Mouse (Mus musculus) kidney, embryonic 15.5 days (tissue): Measurements from ENCODE around the gene Gtpbp4. TPM values are rescaled to one million over a fixed set of nuclear protein-coding genes. Genes with fewer than 3 reads are reported as not detected.
"Not testable (repeated sequence)": the region's sequence is repeated elsewhere in the genome, so short reads cannot be mapped to it uniquely, and the experiment has no call there.

ENCODE experiments used
- ATAC-seq: fragments of 200-750 bp; cut with Nextera tagmentation; replicated peaks from 2 replicates; pipeline ENCODE4 v1.8.0; 2017; ENCODE audit warnings: moderate TSS enrichment; ENCODE audit not compliant: low FRiP score
- H3K27ac ChIP-seq: fragments of 300-500 bp; sonication (generic); 2 replicates; pipeline ENCODE4 v1.5.1; 2015; ENCODE audit warnings: mild to moderate bottlenecking, inconsistent platforms
- H3K27me3 ChIP-seq: fragments of 300-500 bp; sonication (generic); 2 replicates; pipeline ENCODE4 v1.6.1; 2015; ENCODE audit warnings: inconsistent platforms
- H3K36me3 ChIP-seq: fragments of 300-500 bp; sonication (generic); 2 replicates; pipeline ENCODE4 v1.6.1; 2015; ENCODE audit warnings: inconsistent platforms
- H3K4me1 ChIP-seq: fragments of 300-500 bp; sonication (generic); 2 replicates; pipeline ENCODE4 v1.6.1; 2015; ENCODE audit warnings: inconsistent platforms
- H3K4me2 ChIP-seq: fragments of 300-500 bp; sonication (generic); 2 replicates; pipeline ENCODE4 v1.6.1; 2015; ENCODE audit warnings: moderate library complexity, mild to moderate bottlenecking, inconsistent platforms
- H3K4me3 ChIP-seq: fragments of 300-500 bp; sonication (generic); replicated peaks from 2 replicates; pipeline ENCODE4 v1.5.1; 2015; ENCODE audit warnings: mild to moderate bottlenecking, inconsistent platforms
- H3K9ac ChIP-seq: fragments of 300-500 bp; sonication (generic); 2 replicates; pipeline ENCODE4 v1.6.1; 2015; ENCODE audit warnings: mild to moderate bottlenecking, inconsistent platforms
- H3K9me3 ChIP-seq: fragments of 300-500 bp; sonication (generic); replicated peaks from 2 replicates; pipeline ENCODE4 v1.6.1; 2016; ENCODE audit warnings: inconsistent platforms
- WGBS: fragments of 180-500 bp; shearing (Covaris S2); methylation state at CpG from one replicate; pipeline ENCODE4 v1.1.7; 2015; ENCODE audit warnings: mixed read lengths; 5-methylcytosine and 5-hydroxymethylcytosine counted together
- polyA plus RNA-seq: library from polyadenylated mRNA; unstranded; fragments of >200 nt; fragmentation: Nextera tagmentation; extraction: Ambion mirVana; gene quantifications from 2 replicates; pipeline ENCODE4 v1.2.1, GENCODE M21; 2015

Gene Gtpbp4
- polyA plus RNA-seq, 1 experiment from 2014 or later: 80.9 TPM

GRCm38 (mm10) chr13:9014431-9014830 is 18.5 kb upstream of the Gtpbp4 start:
- Histone ChIP-seq H3K4me2 (no peak overlapping the region), H3K4me1 (no peaks in the 10 kb centered on the region), H3K27me3 (no peaks in the 10 kb centered on the region), H3K9ac (no peak overlapping the region), H3K27ac (no peak overlapping the region), H3K4me3 (no peak overlapping the region), H3K36me3 (no peaks in the 10 kb centered on the region), H3K9me3 (no peaks in the 10 kb centered on the region)
- WGBS: 15% methylated on average over 3 of the region's 3 CpGs
- no peak for ATAC-seq

- no peak overlapping the region for H3K9ac ChIP-seq
- 86% methylated on average over 1 of the region's 1 CpGs for WGBS
- H3K27me3 ChIP-seq: no peaks in the 10 kb centered on the region
- H3K4me3 ChIP-seq: no peak overlapping the region
- no peak for ATAC-seq
- H3K36me3 ChIP-seq: no peaks in the 10 kb centered on the region
- H3K27ac ChIP-seq: no peak overlapping the region
- no peak overlapping the region for H3K4me2 ChIP-seq
- no peaks in the 10 kb centered on the region for H3K9me3 ChIP-seq
- H3K4me1 ChIP-seq: no peaks in the 10 kb centered on the region
These were observed 17.6 kb upstream of the Gtpbp4 start for GRCm38 (mm10) chr13:9013483-9013882.

- H3K4me1 ChIP-seq: no peaks in the 10 kb centered on the region
- H3K4me3 ChIP-seq: no peak overlapping the region
- H3K9ac ChIP-seq: no peak overlapping the region
- no peaks in the 10 kb centered on the region for H3K36me3 ChIP-seq
- H3K9me3 ChIP-seq: no peaks in the 10 kb centered on the region
- no peaks in the 10 kb centered on the region for H3K27me3 ChIP-seq
- ATAC-seq: peak; percentile 83
- H3K4me2 ChIP-seq: no peak overlapping the region
- H3K27ac ChIP-seq: no peak overlapping the region
- 53% methylated on average over 12 of the region's 12 CpGs for WGBS
These were observed 15.9 kb upstream of the Gtpbp4 start for GRCm38 (mm10) chr13:9011596-9012350.

- Histone ChIP-seq H3K27me3 (no peaks in the 10 kb centered on the region), H3K4me1 (no peaks in the 10 kb centered on the region), H3K27ac (no peak overlapping the region), H3K9ac (no peak overlapping the region), H3K36me3 (no peaks in the 10 kb centered on the region), H3K9me3 (no peaks in the 10 kb centered on the region), H3K4me3 (no peak overlapping the region), H3K4me2 (no peak overlapping the region)
- WGBS: 75% methylated on average over 2 of the region's 2 CpGs
- ATAC-seq: no peak
These were observed 7.4 kb upstream of the Gtpbp4 start for GRCm38 (mm10) chr13:9003306-9003705.

- Histone ChIP-seq H3K4me1 (peaks cover 12% of the 10 kb centered on the region), H3K36me3 (no peaks in the 10 kb centered on the region), H3K9ac (no peak overlapping the region), H3K9me3 (no peaks in the 10 kb centered on the region), H3K27me3 (no peaks in the 10 kb centered on the region), H3K4me2 (no peak overlapping the region), H3K27ac (no peak overlapping the region), H3K4me3 (no peak overlapping the region)
- 90% methylated on average over 8 of the region's 8 CpGs for WGBS
- no peak for ATAC-seq
These were observed 3.6 kb upstream of the Gtpbp4 start for GRCm38 (mm10) chr13:8999464-8999863.

- H3K4me3 ChIP-seq, ATAC-seq, H3K9me3 ChIP-seq, H3K4me2 ChIP-seq, H3K27me3 ChIP-seq, H3K36me3 ChIP-seq, H3K9ac ChIP-seq, H3K27ac ChIP-seq: not testable (repeated sequence)
- WGBS: 79% methylated on average over 5 of the region's 5 CpGs
- H3K4me1 ChIP-seq: peaks cover 15% of the 10 kb centered on the region
These were observed 1.3 kb upstream of the Gtpbp4 start for GRCm38 (mm10) chr13:8997221-8997620.

GRCm38 (mm10) chr13:8995159-8995989 is 509 bp downstream of the Gtpbp4 start:
- Histone ChIP-seq H3K27me3 (no peaks in the 10 kb centered on the region), H3K9ac (peak overlapping the region; percentile 85), H3K36me3 (peaks cover 20% of the 10 kb centered on the region), H3K9me3 (no peaks in the 10 kb centered on the region), H3K4me1 (peaks cover 15% of the 10 kb centered on the region), H3K4me3 (peak overlapping the region; percentile 94), H3K27ac (peak overlapping the region; percentile 71), H3K4me2 (peak overlapping the region; percentile 81)
- peak; percentile 79 for ATAC-seq
- WGBS: 3% methylated on average over 33 of the region's 33 CpGs

GRCm38 (mm10) chr13:8992231-8992630 is 3.7 kb downstream of the Gtpbp4 start:
- WGBS: 92% methylated on average over 6 of the region's 6 CpGs
- H3K9me3 ChIP-seq: no peaks in the 10 kb centered on the region

GRCm38 (mm10) chr13:8972972-8973371 is 22.9 kb downstream of the Gtpbp4 start:
- H3K4me3 ChIP-seq: no peak overlapping the region
- no peaks in the 10 kb centered on the region for H3K9me3 ChIP-seq
- no peak overlapping the region for H3K27ac ChIP-seq
- H3K4me2 ChIP-seq: no peak overlapping the region
- peaks cover 93% of the 10 kb centered on the region for H3K36me3 ChIP-seq
- no peaks in the 10 kb centered on the region for H3K27me3 ChIP-seq
- no peaks in the 10 kb centered on the region for H3K4me1 ChIP-seq
- ATAC-seq: no peak
- H3K9ac ChIP-seq: no peak overlapping the region
- WGBS: over 99% methylated on average over 3 of the region's 3 CpGs

More at GRCm38 (mm10) chr13:8992231-8992630, 3.7 kb downstream of the Gtpbp4 start:
- Histone ChIP-seq H3K27me3 (no peaks in the 10 kb centered on the region), H3K36me3 (peaks cover 52% of the 10 kb centered on the region), H3K4me1 (peaks cover 15% of the 10 kb centered on the region), H3K4me2 (no peak overlapping the region), H3K9ac (no peak overlapping the region), H3K4me3 (no peak overlapping the region), H3K27ac (no peak overlapping the region)
- no peak for ATAC-seq

- Histone ChIP-seq H3K4me2 (no peak overlapping the region), H3K9me3 (no peaks in the 10 kb centered on the region), H3K36me3 (peaks cover 93% of the 10 kb centered on the region), H3K4me1 (no peaks in the 10 kb centered on the region), H3K9ac (no peak overlapping the region), H3K4me3 (no peak overlapping the region), H3K27me3 (no peaks in the 10 kb centered on the region), H3K27ac (no peak overlapping the region)
- no peak for ATAC-seq
These were observed 23.5 kb downstream of the Gtpbp4 start for GRCm38 (mm10) chr13:8972369-8972768.

GRCm38 (mm10) chr13:8967742-8968141 is 28.1 kb downstream of the Gtpbp4 start:
- WGBS: 95% methylated on average over 8 of the region's 8 CpGs
- H3K27me3 ChIP-seq: no peaks in the 10 kb centered on the region
- ATAC-seq: no peak

GRCm38 (mm10) chr13:8965224-8965623 is 30.7 kb downstream of the Gtpbp4 start:
- Histone ChIP-seq H3K4me2 (no peak overlapping the region), H3K9me3 (no peaks in the 10 kb centered on the region), H3K27ac (no peak overlapping the region), H3K36me3 (peaks cover 29% of the 10 kb centered on the region), H3K27me3 (no peaks in the 10 kb centered on the region), H3K4me3 (no peak overlapping the region), H3K4me1 (no peaks in the 10 kb centered on the region), H3K9ac (no peak overlapping the region)
- no peak for ATAC-seq
- WGBS: 90% methylated on average over 5 of the region's 5 CpGs

More at GRCm38 (mm10) chr13:8967742-8968141, 28.1 kb downstream of the Gtpbp4 start:
- Histone ChIP-seq H3K4me1 (no peaks in the 10 kb centered on the region), H3K9me3 (no peaks in the 10 kb centered on the region), H3K4me2 (no peak overlapping the region), H3K36me3 (peaks cover 51% of the 10 kb centered on the region), H3K27ac (no peak overlapping the region), H3K4me3 (no peak overlapping the region), H3K9ac (no peak overlapping the region)
